Mouse (Mus musculus) bone marrow macrophage, adult 2 months (primary cell): ENCODE results near the gene Ano10.

ENCODE experiments used
- CTCF ChIP-seq: IDR thresholded peaks from 2 replicates; pipeline ENCODE4 v1.5.1; 2012; ENCODE audit warnings: low read depth, mild to moderate bottlenecking, low read length, moderate library complexity
- POLR2A ChIP-seq: IDR thresholded peaks from 2 replicates; pipeline ENCODE4 v1.6.1; 2012; ENCODE audit warnings: mild to moderate bottlenecking, low read depth, low read length, borderline replicate concordance

DNA sequence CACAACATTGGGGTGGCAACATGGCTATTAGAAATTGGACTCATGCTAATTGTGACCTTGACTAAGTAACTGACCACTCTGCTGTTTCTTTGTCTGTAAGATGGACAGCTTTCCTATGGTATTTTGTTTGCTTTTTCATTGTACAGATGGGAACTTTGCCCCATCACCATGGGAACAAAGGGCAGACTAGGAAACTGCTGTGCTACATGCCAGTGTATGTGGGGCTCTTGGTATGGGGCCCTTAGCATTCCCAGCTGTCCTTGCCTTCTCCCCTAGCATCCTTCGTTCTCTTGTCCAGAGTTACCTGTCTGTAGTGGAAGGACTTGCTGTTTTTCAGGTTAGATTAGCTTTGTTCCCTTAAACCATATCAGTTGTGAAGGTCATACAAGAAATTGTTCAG lies 156.3 kb downstream of the Ano10 start:
- no peak for TF ChIP-seq CTCF
- TF ChIP-seq POLR2A, result no peak
